9 mouse cellular contexts compared by ENCODE assay signal in the genomic region with DNA sequence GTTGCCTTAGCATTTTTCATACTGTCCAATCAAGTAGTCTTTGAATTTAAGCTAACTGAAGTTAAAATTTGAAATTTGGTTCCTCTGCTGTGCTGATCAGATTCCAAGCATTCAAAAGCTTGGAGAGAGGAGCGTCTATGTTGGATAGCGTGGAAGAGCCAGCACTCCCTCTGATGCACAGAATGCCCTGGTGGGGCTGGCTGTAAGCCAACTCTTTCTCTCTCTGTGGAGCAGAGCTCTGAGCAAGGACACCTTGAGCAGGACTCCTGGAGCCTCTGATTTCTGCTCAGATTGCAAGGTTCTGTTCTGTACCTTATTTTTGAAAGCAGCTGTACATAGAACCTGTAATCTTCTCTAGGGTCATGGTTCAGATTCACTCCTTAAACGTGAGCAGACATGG. TPM values are rescaled to one million over a fixed set of nuclear protein-coding genes. Genes with fewer than 3 reads are reported as not detected.
DNase-seq lines count a peak whose midpoint lies in the region; ATAC-seq lines count a peak whose summit lies in the region.
"Had no signal": no experiment of that assay in that cellular context is flagged by ENCODE, and none has a peak within 500 bp of the region (broad histone marks: within the 10 kb centered on the region; RNA-seq: fewer than 3 reads in every experiment).

No protein-coding gene starts in this region.

- intact Hi-C loops in gastrocnemius, postnatal 14 days (cut with DNase I; ENCODE audit: low total_unique reads), result loop anchor here (5.0 kb wide), 1 partner anchor 42 kb away; no protein-coding TSS in a partner anchor
- intact Hi-C loops in gastrocnemius, postnatal 36 days (cut with DNase I), result loop anchor here (2.0 to 5.0 kb wide), 2 partner anchors 32 to 43 kb away; no protein-coding TSS in a partner anchor

- ATAC-seq in megakaryocyte progenitor cell, adult 5-6 weeks (replicated peaks; ENCODE audit: poor library complexity), result no peak

- DNase-seq in gastrocnemius, postnatal 14 days, result peak; percentile 16
- no peak for DNase-seq in gastrocnemius, postnatal 36 days
- peak; percentile 35 for DNase-seq in ovary, postnatal 36 days (ENCODE audit: low spot score)
- DNase-seq in ovary, postnatal 14 days (ENCODE audit: low spot score), result no peak
- DNase-seq in cerebellum, postnatal 14 days, result peak; percentile 63 to 66
- DNase-seq in kidney, postnatal 36 days, result peak; percentile 70 to 74
- no peak for DNase-seq in right cerebral cortex, postnatal 36 days (ENCODE audit: low spot score in 2 of 2)
- DNase-seq: lung, adult 18-20 months had no signal

RNA-seq across cellular contexts. Expression of a gene that starts 16.8 kb away (rescaled TPM):
- 10 to 100 TPM; 45.9 to 49.0 TPM for total RNA-seq in gastrocnemius, postnatal 14 days (2021)
- total RNA-seq in gastrocnemius, postnatal 36 days (2021), result 10 to 100 TPM; 64.2 to 64.3 TPM
- total RNA-seq in megakaryocyte progenitor cell, adult 5-6 weeks (2015), result 42.2 and 42.6 TPM in 2 replicates
- 28.8 and 32.8 TPM in 2 replicates for total RNA-seq in megakaryocyte progenitor cell, adult 5-6 weeks (2017)

RNA-seq across cellular contexts. Expression of a gene that starts 58.7 kb away (rescaled TPM):
- 1 to 10 TPM; 6.6 to 7.4 TPM for total RNA-seq in gastrocnemius, postnatal 14 days (2021)
- 1 to 10 TPM; 6.6 to 8.7 TPM for total RNA-seq in gastrocnemius, postnatal 36 days (2021)
- 8.3 and 10.6 TPM in 2 replicates for total RNA-seq in megakaryocyte progenitor cell, adult 5-6 weeks (2015)
- total RNA-seq in megakaryocyte progenitor cell, adult 5-6 weeks (2017), result 17.1 and 20.6 TPM in 2 replicates

Comparison
In these comparisons a context has a peak if more than half of its experiments do, and no peak if none do; other contexts are left out.
1. DNase-seq: peak in gastrocnemius, postnatal 14 days (single experiment), ovary, postnatal 36 days (single experiment), cerebellum, postnatal 14 days (2 of 2) and kidney, postnatal 36 days (2 of 2); none in gastrocnemius, postnatal 36 days (0 of 2), ovary, postnatal 14 days (single experiment) and right cerebral cortex, postnatal 36 days (0 of 2).